Mouse (Mus musculus) kidney, postnatal 4 days (tissue): Measurements from ENCODE around the gene Pkn2.
A peak's percentile ranks its signal among the peaks of the same experiment; 100 is the strongest.

ENCODE experiments used
- DNase-seq, 2 experiments: peaks; one replicate each; pipeline ENCODE4 v3.0.0; 2021; ENCODE audit warnings: mixed read lengths in 2 of 2

The Pkn2 gene

GRCm38 (mm10) chr3:142881872-142882623 lies at the start of gene Pkn2:
Gene Pkn2 (minus strand): TSS chr3:142882004.
- peak; percentile 99 to 100 for DNase-seq

DNA sequence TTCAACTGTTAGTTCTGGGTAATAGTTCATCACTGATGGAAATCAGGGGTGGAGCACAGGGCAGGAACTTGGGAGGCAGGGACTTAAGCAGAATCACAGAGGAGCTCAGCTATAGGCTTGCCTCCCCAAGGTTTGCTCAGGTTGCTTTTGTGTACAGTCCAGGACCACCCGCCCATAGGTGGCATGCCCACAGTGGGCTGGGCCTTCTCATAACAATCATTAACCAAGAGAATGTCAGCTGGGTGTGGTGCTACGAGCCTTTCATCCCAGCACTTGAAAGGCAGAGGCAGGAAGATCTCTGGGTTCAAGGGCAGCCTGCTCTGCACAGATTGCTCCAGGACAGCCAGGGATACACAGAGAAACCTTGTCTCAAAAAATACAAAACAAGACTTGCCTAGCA lies 48.1 kb upstream of the Pkn2 start:
- no peak for DNase-seq

GRCm38 (mm10) chr3:142927311-142927710 lies 45.5 kb upstream of the Pkn2 start:
- DNase-seq: no peak

DNA sequence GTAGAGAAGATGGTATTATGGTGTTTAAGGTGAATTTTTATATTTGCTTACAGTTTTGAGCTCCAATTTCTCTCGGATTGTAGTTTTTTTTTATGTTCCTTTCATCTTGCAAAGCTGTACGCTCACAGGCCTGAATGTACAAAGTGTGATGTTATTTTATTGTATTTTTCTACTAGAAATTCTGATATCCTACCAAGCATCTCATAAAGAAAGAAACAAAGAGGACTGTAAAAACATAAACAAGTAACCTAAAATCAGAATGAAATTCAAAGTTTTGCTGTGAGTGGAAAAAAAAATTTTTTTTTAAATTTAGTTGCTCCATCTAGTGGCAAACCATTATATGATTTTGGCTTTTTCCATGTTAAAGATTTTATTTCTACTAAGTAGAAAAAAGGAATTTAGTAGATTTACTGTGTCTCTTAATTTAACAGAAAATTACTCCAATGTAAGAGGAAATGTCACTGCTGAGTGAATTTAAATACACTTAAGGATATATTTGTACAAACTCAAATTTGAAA lies 43.1 kb upstream of the Pkn2 start:
- no peak for DNase-seq

GRCm38 (mm10) chr3:142919070-142919469 lies 37.3 kb upstream of the Pkn2 start:
- DNase-seq: no peak

GRCm38 (mm10) chr3:142917760-142918439 lies 36.1 kb upstream of the Pkn2 start:
- peak in 1 of 2 experiments; percentile 52 for DNase-seq

DNA sequence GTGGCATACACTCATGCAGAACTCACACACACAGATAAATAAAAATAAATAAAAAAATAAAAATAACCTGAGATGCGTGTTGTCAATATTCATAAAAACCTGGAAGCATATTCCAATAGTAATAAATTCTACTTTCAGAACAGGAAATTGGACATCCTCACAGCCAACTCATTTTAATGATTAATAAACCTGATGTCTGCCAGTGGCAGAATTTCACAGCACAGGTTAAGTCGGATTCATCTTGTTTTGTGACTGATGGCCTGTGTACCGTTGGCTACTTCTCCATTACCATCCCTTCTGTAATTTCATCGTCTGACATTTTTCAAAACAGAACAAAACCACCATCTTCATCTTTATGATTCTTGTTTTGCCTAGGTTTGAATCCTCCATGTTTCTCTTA lies 35.4 kb upstream of the Pkn2 start:
- DNase-seq: no peak

- no peak for DNase-seq
Observed at GRCm38 (mm10) chr3:142913295-142913694, 31.5 kb upstream of the Pkn2 start.

DNA sequence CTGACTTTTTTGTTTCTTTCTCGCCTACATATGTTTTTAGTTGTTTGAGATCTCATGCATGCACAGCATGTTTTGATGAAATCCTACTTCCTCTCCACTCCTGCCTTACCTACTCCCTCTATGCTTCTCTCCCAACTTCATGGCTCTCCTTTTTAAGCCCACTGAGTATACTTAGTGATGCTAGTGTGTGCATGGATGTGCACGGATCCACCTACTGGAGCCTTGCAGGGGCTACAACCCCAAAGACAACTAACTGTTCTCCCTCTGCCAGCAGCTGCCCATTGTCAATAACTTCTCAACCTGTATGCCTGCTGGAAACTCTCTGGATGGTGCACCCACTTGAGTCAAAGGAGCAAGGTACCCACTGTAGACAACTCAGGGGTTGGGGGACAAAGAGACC lies 17.9 kb upstream of the Pkn2 start:
- no peak for DNase-seq

GRCm38 (mm10) chr3:142898949-142899396 lies 17.2 kb upstream of the Pkn2 start:
- peak in 1 of 2 experiments; percentile 9 for DNase-seq

DNA sequence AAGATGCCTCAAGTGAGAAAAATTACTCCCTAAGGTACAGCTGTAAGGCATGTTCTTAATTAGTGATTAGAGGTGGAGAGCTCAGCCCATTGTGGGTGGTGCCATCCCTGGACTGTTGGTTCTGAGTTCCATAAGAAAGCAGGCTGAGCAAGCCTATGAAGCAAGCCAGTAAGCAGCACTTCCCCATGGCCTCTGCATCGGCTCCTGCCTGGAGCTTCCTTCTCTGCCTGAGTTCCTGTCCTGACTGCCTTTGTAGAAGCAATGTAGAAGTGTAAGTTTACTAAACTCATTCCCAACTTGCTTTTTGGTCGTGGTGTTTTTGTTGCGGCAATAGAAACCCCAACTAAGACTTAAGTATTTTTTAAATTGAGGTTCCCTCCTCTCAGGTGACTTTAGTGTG lies 8.6 kb upstream of the Pkn2 start:
- no peak for DNase-seq

DNA sequence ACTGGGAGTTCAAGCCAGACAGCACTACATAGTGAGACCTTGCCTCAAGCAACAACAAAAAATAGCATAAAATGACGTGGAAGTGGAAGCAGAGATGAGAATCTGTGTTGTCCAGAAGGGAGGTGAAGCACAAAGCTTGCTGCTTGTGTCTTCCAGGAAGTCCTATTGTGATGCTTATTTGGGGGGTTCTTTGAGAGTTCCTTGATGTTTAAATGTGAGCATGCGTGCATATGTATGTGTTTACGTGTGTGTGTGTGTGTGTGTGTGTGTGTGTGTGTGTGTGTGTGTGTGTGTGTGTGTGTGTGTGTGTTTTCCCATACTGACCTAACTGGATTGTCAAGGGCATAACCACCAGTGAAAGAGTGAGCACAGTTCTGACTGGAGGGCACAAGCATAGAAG lies 5.2 kb upstream of the Pkn2 start:
- DNase-seq: no peak

- no peak for DNase-seq
Observed at GRCm38 (mm10) chr3:142884594-142884993, 2.8 kb upstream of the Pkn2 start.

- no peak for DNase-seq
Observed at GRCm38 (mm10) chr3:142881589-142881871, 274 bp downstream of the Pkn2 start.

- peak; percentile 59 to 73 for DNase-seq
Observed at GRCm38 (mm10) chr3:142880790-142881588, 815 bp downstream of the Pkn2 start.

GRCm38 (mm10) chr3:142863236-142863635 lies 18.6 kb downstream of the Pkn2 start:
- no peak for DNase-seq

GRCm38 (mm10) chr3:142856832-142857231 lies 25.0 kb downstream of the Pkn2 start:
- no peak for DNase-seq

DNA sequence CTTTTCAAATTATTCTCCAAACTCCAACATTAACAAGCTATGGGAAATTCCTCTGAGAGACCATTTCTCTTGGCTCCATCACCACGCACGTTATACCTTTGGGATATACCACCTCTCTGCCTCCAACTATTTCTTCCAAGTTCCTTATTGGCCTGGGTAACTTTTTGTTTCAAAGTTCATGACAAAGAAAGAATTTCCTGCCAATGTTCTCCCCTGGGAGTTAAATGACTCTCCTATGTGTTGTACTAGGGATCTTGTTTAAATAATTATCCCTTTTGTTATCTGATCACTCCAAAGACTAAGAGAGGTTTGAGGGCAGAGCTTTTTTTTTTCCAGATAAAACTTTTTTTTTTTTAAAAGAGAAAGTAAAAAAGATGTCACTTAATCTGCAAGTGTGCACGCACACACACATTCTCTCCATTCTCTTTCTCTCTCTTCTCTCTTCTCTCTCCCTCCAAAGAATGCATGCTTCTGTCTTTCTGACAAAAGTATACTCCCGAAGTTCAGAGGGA lies 25.8 kb downstream of the Pkn2 start:
- no peak for DNase-seq

- no peak for DNase-seq
Observed at GRCm38 (mm10) chr3:142852911-142853310, 28.9 kb downstream of the Pkn2 start.

- no peak for DNase-seq
Observed at GRCm38 (mm10) chr3:142851631-142852030, 30.2 kb downstream of the Pkn2 start.

DNA sequence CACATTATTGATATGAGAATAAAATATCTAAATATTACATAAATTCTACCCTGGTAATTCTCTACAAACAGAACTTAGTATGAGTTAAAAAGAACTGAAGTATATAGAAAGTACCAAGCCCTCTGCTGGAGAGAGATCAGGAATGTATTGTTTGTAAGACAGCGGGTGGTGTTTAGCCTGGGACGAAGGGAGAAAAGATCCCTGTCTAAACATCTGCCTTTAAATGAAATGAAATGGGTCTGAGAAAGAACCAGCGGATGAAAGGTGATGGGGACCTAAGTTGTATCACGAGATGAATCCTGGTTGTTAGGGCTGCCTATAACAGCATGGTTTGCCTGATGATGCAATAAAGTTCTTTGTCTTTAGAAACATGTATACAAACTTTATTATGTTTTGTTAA lies 41.8 kb downstream of the Pkn2 start:
- no peak for DNase-seq

DNA sequence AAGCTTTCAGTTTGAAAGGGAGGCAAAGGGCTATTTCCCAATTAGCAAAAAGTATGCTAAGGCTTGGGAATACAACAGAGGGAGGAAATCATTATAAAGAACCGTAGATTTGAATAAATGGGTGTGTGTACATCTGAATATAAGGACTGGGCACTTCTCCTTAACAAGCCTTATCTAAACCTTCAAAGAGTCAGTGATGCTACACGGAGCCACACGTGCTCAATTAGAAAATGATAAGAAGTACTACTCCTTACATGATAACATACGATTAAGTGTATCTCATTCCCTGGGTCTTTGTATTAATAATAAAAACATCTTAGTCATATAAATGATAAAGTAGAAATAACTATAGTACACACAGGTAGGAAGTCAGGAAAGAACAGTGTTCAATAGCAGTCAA lies 47.0 kb downstream of the Pkn2 start:
- no peak for DNase-seq

DNA sequence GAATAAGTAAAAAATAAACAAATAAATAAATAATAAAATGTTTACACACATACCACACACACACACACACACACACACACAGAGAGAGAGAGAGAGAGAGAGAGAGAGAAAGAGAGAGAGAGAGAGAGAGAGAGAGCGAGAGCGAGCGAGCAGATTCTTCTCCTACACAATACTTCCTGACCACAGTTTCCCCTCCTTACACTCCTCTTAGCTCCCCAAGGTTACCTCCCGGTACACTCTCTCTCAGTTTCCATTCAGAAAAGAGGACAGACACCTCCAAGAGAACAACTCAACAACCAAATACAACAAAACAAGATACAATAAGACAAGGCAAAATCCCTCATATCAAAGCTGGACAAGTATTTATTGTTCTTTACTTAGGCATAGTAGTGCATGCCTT lies 47.8 kb downstream of the Pkn2 start:
- DNase-seq: no peak
